Mouse (Mus musculus) cerebellum, adult 2 months (tissue): ENCODE data around the gene Cep350.
A peak's percentile ranks its signal among the peaks of the same experiment; 100 is the strongest.

Experiments
- CTCF ChIP-seq: fragments of 200-500 bp; IDR thresholded peaks from 2 replicates; pipeline ENCODE4 v1.5.1; 2011; ENCODE audit warnings: low read depth, mild to moderate bottlenecking, control low read depth, low read length, moderate library complexity, borderline replicate concordance; ENCODE audit not compliant: insufficient read depth
- POLR2A ChIP-seq: fragments of 200-500 bp; IDR thresholded peaks from 2 replicates; pipeline ENCODE4 v1.6.1; 2011; ENCODE audit warnings: low read length, control low read depth, borderline replicate concordance; ENCODE audit not compliant: insufficient read depth

- TF ChIP-seq POLR2A (0 out of 2 replicates have a peak, but pooled peaks have one; percentile 20), CTCF (no peak)
Measured at GRCm38 (mm10) chr1:155812581-155813499, 160.2 kb downstream of the Cep350 start, which contains the start of gene Qsox1.
